Mouse (Mus musculus): Measurements from ENCODE around the gene Rnf41.

Rnf41 gene

DNA sequence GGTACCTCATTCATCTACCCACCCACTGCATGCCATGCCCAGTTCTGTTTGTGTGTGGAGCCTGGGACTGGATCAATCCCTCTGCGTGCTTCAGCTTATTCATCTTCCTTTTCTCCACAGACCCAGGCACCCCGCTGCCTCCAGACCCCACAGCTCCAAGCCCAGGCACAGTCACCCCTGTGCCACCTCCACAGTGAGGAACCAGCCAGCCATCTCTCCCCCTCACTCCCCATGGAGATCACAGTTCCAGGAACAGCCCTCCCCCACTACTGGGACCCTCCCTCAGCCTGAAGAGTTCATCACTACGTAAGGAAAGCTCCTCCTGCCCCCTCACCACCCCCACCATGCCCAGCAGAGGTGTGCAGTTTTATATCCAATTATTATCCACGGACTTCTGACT is 77.3 kb downstream of the Rnf41 start:
- DNase-seq, result no peak

DNA sequence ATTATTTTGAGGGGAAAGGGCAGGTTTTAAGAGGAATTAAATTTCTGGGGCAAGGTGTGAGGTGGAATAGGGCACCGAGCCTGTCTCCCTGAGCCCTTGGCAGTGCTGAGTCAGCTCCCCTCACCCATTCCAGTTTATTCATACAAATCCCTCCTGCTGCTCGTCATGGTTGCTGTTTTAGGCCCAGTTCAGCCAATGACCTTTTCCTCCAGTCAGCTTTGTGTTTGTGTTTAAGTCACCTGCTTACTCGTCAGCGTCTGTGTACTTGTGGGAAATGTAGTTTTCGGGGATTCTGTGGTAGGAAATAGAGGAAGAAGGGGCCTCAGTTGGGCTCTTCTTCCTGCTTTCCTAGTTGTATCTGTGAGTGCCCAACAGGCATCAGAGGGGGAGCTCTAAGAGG is 77.9 kb downstream of the Rnf41 start:
- no peak for DNase-seq

DNA sequence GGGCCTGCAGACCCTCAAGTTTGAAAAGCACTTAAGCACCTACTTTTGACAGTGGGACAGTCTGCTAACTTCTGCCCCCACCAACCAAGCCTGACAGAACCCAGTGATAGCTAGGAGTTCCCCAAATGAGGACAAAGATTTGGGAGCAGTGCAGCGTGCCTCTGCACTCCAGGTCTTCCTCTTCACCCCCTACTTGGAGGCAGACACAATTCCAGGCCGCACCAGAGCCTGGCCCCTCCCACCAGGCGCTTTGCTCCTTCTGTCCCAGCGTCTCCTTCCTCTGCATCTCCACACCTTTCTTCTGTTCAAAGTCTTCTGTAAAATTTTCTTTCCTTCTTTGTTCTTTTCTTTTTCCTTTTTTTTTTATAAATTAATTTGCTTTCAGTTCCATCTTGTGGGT is 78.3 kb downstream of the Rnf41 start:
- no peak for DNase-seq

DNA sequence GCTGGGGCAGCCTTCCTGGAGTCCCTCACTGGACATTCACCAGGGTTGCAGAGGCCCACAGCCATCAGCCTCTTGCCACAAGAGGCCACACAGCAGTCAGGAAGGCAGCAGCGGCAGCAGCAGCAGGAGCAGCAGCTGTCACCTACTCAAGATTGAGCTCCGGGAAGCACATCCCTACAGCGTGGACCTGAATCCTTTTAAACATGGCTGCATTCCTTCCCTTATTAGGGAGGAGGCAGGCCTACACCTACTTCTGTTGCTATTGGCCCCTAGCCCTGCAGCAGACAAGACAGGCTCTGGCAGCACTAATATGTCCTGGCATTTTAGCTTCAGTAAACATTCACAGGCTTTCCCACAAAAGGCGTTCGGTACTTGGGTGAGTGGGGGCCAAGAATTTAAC is 78.8 kb downstream of the Rnf41 start:
- no peak for DNase-seq

GRCm38 (mm10) chr10:128490912-128491311 is 79.5 kb downstream of the Rnf41 start:
- DNase-seq, result no peak

Measured in right cerebral cortex, adult 18-20 months (tissue).